16 mouse cellular contexts compared by ENCODE assay signal in genomic region chr1:118393916-118394315, GRCm38 (mm10).
"Had no signal": no experiment of that assay in that cellular context is flagged by ENCODE, and none has a peak within 500 bp of the region (broad histone marks: within the 10 kb centered on the region; RNA-seq: fewer than 3 reads in every experiment).

No protein-coding gene starts in this region.

- H3K9me3 ChIP-seq: neural tube, embryonic 13.5 days; neural tube, embryonic 15.5 days; stomach, embryonic 15.5 days had no signal

- DNase-seq: retina, postnatal 1 day; right cerebral cortex, adult 18-20 months; right cerebral cortex, postnatal 14 days; right cerebral cortex, postnatal 25 days; right cerebral cortex, postnatal 4 days; spleen, adult 18-20 months; thymus, adult 18-20 months; thymus, adult 2 months; thymus, postnatal 14 days; thymus, postnatal 25 days; thymus, postnatal 36 days; thymus, postnatal 4 days had no signal

- H3K4me2 ChIP-seq: neural tube, embryonic 13.5 days; neural tube, embryonic 15.5 days; stomach, embryonic 15.5 days had no signal

- H3K36me3 ChIP-seq: stomach, embryonic 15.5 days had no signal

- H3K9ac ChIP-seq: neural tube, embryonic 13.5 days; neural tube, embryonic 15.5 days; stomach, embryonic 15.5 days had no signal

- H3K27me3 ChIP-seq: neural tube, embryonic 13.5 days; neural tube, embryonic 15.5 days; stomach, embryonic 15.5 days had no signal

- H3K4me3 ChIP-seq: neural tube, embryonic 13.5 days; neural tube, embryonic 15.5 days; stomach, embryonic 15.5 days had no signal

- H3K27ac ChIP-seq: neural tube, embryonic 13.5 days; neural tube, embryonic 15.5 days; stomach, embryonic 15.5 days; stomach, postnatal 0 days had no signal
